Mouse (Mus musculus): ENCODE measurements around the gene Irf1. TPM values are rescaled to one million over a fixed set of nuclear protein-coding genes. Genes with fewer than 3 reads are reported as not detected.

Irf1 gene
- polyA plus RNA-seq, 1 experiment from 2014 or later: 3.6 TPM

Other genes with a start within 250 kb of the Irf1 start
- 67.8 and 71.5 TPM in 2 replicates for gene Kif3a, start 202.6 kb upstream of the Irf1 start, polyA plus RNA-seq (2016; fragmentation: Nextera tagmentation; extraction: Ambion mirVana)
- 0.66 and 1.2 TPM in 2 replicates for gene Il4, start 151.3 kb upstream of the Irf1 start, polyA plus RNA-seq (2016; fragmentation: Nextera tagmentation; extraction: Ambion mirVana)
- not detected in 2 replicates for gene Il13, start 135.3 kb upstream of the Irf1 start, polyA plus RNA-seq (2016; fragmentation: Nextera tagmentation; extraction: Ambion mirVana)
- 13.7 and 21.9 TPM in 2 replicates for gene Rad50, start 62.7 kb upstream of the Irf1 start, polyA plus RNA-seq (2016; fragmentation: Nextera tagmentation; extraction: Ambion mirVana)
- not detected in 2 replicates for gene Il5, start 49.2 kb upstream of the Irf1 start, polyA plus RNA-seq (2016; fragmentation: Nextera tagmentation; extraction: Ambion mirVana)
- not detected in 2 replicates for gene Gm17334, start 3.2 kb downstream of the Irf1 start, polyA plus RNA-seq (2016; fragmentation: Nextera tagmentation; extraction: Ambion mirVana)
- gene Gm12216, start 89.2 kb downstream of the Irf1 start, polyA plus RNA-seq (2016; fragmentation: Nextera tagmentation; extraction: Ambion mirVana): 0.21 TPM in 1 of 2 replicates, not detected in the other
- 6.3 and 7.7 TPM in 2 replicates for gene Slc22a5, start 121.6 kb downstream of the Irf1 start, polyA plus RNA-seq (2016; fragmentation: Nextera tagmentation; extraction: Ambion mirVana)
- gene Slc22a21, start 210.3 kb downstream of the Irf1 start, polyA plus RNA-seq (2016; fragmentation: Nextera tagmentation; extraction: Ambion mirVana): 2.0 and 2.4 TPM in 2 replicates

Measured in hindbrain, embryonic 10.5 days (tissue).